Mouse (Mus musculus): ENCODE data around the gene Gm10226.
"Not testable (repeated sequence)": the region's sequence is repeated elsewhere in the genome, so short reads cannot be mapped to it uniquely, and the experiment has no call there.

The Gm10226 gene

GRCm38 (mm10) chr17:21691560-21691959, at the start of gene Gm10226:
Gene Gm10226, plus strand, starts transcription at chr17:21691860.
- no peak for DNase-seq

GRCm38 (mm10) chr17:21648791-21649190, 42.9 kb upstream of the Gm10226 start:
- no peak for DNase-seq

GRCm38 (mm10) chr17:21649936-21650335, 41.7 kb upstream of the Gm10226 start:
- peak in 1 of 2 experiments; percentile 42 for DNase-seq

GRCm38 (mm10) chr17:21650364-21650907, 41.2 kb upstream of the Gm10226 start, which contains the start of gene Zfp983:
Gene Zfp983, plus strand, starts transcription at chr17:21650624.
- peak; percentile 86 to 88 for DNase-seq

GRCm38 (mm10) chr17:21678826-21679225, 12.8 kb upstream of the Gm10226 start:
- DNase-seq: not testable (repeated sequence)

- peak; percentile 89 to 90 for DNase-seq
Observed at GRCm38 (mm10) chr17:21679273-21680018, 12.2 kb upstream of the Gm10226 start.

- not testable (repeated sequence) for DNase-seq
Observed at GRCm38 (mm10) chr17:21680019-21680376, 11.7 kb upstream of the Gm10226 start.

- no peak for DNase-seq
Observed at GRCm38 (mm10) chr17:21693342-21693741, 1.7 kb downstream of the Gm10226 start.

GRCm38 (mm10) chr17:21696073-21696472, 4.4 kb downstream of the Gm10226 start:
- DNase-seq: no peak

- no peak for DNase-seq
Observed at GRCm38 (mm10) chr17:21702281-21703240, 10.9 kb downstream of the Gm10226 start.

- DNase-seq: no peak
Observed at GRCm38 (mm10) chr17:21703414-21703813, 11.8 kb downstream of the Gm10226 start.

GRCm38 (mm10) chr17:21707343-21707996, 15.8 kb downstream of the Gm10226 start, which contains the start of gene Zfp760:
Gene Zfp760, plus strand, starts transcription at chr17:21707741.
- DNase-seq: peak; percentile 90 to 93

- DNase-seq: no peak
Observed at GRCm38 (mm10) chr17:21708401-21708800, 16.7 kb downstream of the Gm10226 start.

GRCm38 (mm10) chr17:21730495-21730894, 38.8 kb downstream of the Gm10226 start, which contains the start of gene Zfp229:
Gene Zfp229, plus strand, starts transcription at chr17:21730795.
- not testable (repeated sequence) for DNase-seq

GRCm38 (mm10) chr17:21733049-21733448, 41.4 kb downstream of the Gm10226 start:
- no peak for DNase-seq

- peak; percentile 80 to 81 for DNase-seq
Observed at GRCm38 (mm10) chr17:21733529-21734031, 41.9 kb downstream of the Gm10226 start.
